Mouse (Mus musculus) central nervous system, embryonic 14 days (tissue): Measurements from ENCODE around the gene Gm28490. TPM values are rescaled to one million over a fixed set of nuclear protein-coding genes. Genes with fewer than 3 reads are reported as not detected.

ENCODE experiments used
- polyA plus RNA-seq: library from polyadenylated mRNA; depleted of rRNA; stranded (reverse); fragments of >200 nt; gene quantifications from 2 replicates; pipeline ENCODE4 v1.2.3, GENCODE M21; 2012; rRNA removed

The Gm28490 gene
- polyA plus RNA-seq = not detected in 2 replicates

DNA sequence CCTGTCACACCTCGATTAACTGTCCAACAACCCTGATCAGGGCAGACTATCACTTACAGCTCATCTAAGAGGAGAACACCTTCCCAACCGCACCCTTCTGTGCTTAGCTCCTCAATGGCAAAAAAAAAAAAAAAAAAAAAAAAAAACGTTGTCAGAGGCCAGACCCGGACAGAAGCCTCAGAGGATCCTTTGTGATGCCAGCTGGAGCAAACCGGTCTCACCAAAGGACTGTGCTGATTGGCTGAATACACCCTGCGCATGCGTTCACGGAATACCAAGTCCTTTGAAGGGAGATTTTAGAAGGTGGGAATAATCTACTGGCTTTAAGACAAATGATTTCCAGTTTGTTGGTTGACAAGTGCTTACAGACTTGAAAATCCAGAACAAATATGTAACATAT, at the start of gene Gm28490:
Gene Gm28490, minus strand, starts transcription at position 101 of the 400 bp plus-strand sequence.

